Mouse (Mus musculus) small intestine, adult 2 months (tissue): ENCODE measurements around the gene Zyg11a. TPM values are rescaled to one million over a fixed set of nuclear protein-coding genes. Genes with fewer than 3 reads are reported as not detected.

Source experiments
- H3K27ac ChIP-seq: fragments of 200-500 bp; 2 replicates; pipeline ENCODE4 v1.5.1; 2012; ENCODE audit warnings: low read depth, low read length, control low read depth, inconsistent platforms; ENCODE audit not compliant: insufficient read depth
- H3K27me3 ChIP-seq: fragments of 200-500 bp; 2 replicates; pipeline ENCODE4 v1.6.1; 2012; ENCODE audit warnings: mild to moderate bottlenecking, moderate library complexity, low read length, inconsistent platforms; ENCODE audit not compliant: control insufficient read depth, insufficient read depth
- H3K36me3 ChIP-seq: fragments of 200-500 bp; 2 replicates; pipeline ENCODE4 v1.6.1; 2012; ENCODE audit warnings: mild to moderate bottlenecking, low read length, control low read depth, inconsistent platforms; ENCODE audit not compliant: control insufficient read depth, insufficient read depth
- H3K4me1 ChIP-seq: fragments of 200-500 bp; 2 replicates; pipeline ENCODE4 v1.6.1; 2012; ENCODE audit warnings: low read length, inconsistent platforms, mixed read lengths; ENCODE audit not compliant: control insufficient read depth, insufficient read depth, insufficient read length
- H3K4me3 ChIP-seq: fragments of 200-500 bp; 2 replicates; pipeline ENCODE4 v1.5.1; 2012; ENCODE audit warnings: low read depth, mild to moderate bottlenecking, control low read depth, inconsistent platforms, low read length, moderate library complexity
- CTCF ChIP-seq: fragments of 200-500 bp; IDR thresholded peaks from 2 replicates; pipeline ENCODE4 v1.5.1; 2012; ENCODE audit warnings: low read depth, mild to moderate bottlenecking, control low read depth, inconsistent platforms, low read length, moderate library complexity, mixed read lengths; ENCODE audit not compliant: insufficient replicate concordance, insufficient read length; ENCODE audit errors: extremely low read depth
- POLR2A ChIP-seq: fragments of 200-500 bp; IDR thresholded peaks from 2 replicates; pipeline ENCODE4 v1.6.1; 2012; ENCODE audit warnings: low read depth, mild to moderate bottlenecking, control low read depth, inconsistent platforms, low read length, moderate library complexity
- WGBS: fragments of 180-500 bp; shearing (Covaris S2); methylation state at CpG from one replicate; pipeline ENCODE4 v1.1.7; 2018; 5-methylcytosine and 5-hydroxymethylcytosine counted together
- polyA plus RNA-seq: library from polyadenylated mRNA; depleted of rRNA; stranded (reverse); fragments of >200 nt; gene quantifications from 2 replicates; pipeline ENCODE4 v1.2.3, GENCODE M21; 2012

The Zyg11a gene
- polyA plus RNA-seq, 1 experiment, result 1.7 TPM

DNA sequence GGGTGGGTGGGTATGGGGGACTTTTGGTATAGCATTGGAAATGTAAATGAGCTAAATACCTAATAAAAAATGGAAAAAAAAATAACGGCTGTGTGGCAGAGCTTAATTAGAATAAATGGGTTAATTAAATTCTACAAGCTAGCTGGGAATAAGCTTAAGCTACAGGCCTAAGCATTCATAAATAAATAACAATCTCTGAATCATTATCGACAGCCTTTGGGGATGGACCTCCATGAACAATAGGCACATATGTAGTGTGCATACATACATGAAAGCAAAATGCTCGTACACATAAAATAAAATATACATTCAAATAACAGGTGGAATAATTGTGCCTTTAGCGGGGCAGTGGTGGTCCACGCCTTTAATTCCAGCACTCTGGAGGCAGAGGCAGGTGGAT is 4.7 kb upstream of the Zyg11a start:
- Histone ChIP-seq H3K27ac (no peak overlapping the region), H3K27me3 (peaks cover 4% of the 10 kb centered on the region), H3K4me3 (no peak overlapping the region), H3K36me3 (no peaks in the 10 kb centered on the region), H3K4me1 (peaks cover 14% of the 10 kb centered on the region)
- 94% methylated on average over 5 of the region's 5 CpGs for WGBS
- TF ChIP-seq CTCF, result no peak
- no peak for TF ChIP-seq POLR2A

GRCm38 (mm10) chr4:108219019-108219418 is 1.2 kb upstream of the Zyg11a start:
- Histone ChIP-seq H3K36me3 (no peaks in the 10 kb centered on the region), H3K4me3 (no peak overlapping the region), H3K27ac (no peak overlapping the region), H3K4me1 (peaks cover 8% of the 10 kb centered on the region), H3K27me3 (peaks cover 12% of the 10 kb centered on the region)
- TF ChIP-seq POLR2A, result no peak
- no peak for TF ChIP-seq CTCF
- 57% methylated on average over 9 of the region's 9 CpGs for WGBS

DNA sequence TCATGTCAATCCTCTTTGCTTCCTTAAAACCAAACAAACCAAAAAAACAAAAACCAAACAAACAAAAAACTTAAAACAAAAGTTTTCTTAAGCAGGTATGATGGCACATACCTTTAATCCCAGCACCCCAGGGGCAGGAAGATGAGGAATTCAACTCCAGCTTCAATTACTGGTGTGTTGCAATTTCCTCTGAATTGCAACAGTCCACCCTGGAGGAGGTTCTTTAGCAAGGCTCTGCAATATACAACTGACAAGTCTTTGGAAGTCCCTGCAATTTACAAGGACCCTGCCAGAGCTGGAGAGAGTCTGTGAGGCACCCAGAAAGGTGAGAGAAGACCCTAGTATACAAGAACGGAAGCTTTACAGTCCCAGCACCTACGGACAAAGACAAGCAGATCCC is 4.8 kb downstream of the Zyg11a start:
- no peak for TF ChIP-seq POLR2A
- no peak for TF ChIP-seq CTCF
- WGBS, result 95% methylated on average over 2 of the region's 2 CpGs
- peaks cover 12% of the 10 kb centered on the region for H3K27me3 ChIP-seq
- H3K27ac ChIP-seq, result no peak overlapping the region
- H3K4me3 ChIP-seq, result no peak overlapping the region
- peaks cover 4% of the 10 kb centered on the region; the same call in 1 of the 2 replicates for H3K4me1 ChIP-seq
- no peaks in the 10 kb centered on the region for H3K36me3 ChIP-seq

DNA sequence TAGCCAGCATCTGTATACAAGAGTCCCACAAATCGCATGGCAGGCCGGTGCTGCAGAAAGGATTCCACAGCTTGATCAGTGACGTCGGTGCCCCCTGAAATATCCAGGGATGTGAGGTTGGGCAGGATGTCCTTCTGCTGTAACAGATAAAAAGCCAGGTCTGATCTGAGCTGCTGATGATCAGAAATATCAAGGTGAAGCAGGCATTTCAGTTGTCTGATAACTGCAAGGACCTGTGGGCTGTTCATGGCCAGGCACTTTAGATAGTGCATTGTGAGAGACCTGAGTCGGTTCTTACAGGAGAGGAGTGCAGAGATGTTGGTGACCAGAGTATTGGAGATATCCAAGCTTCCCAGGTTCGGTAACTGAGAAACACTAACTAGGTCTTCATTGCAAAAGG is 13.2 kb downstream of the Zyg11a start:
- H3K27me3 ChIP-seq, result no peaks in the 10 kb centered on the region
- WGBS, result 93% methylated on average over 6 of the region's 6 CpGs

DNA sequence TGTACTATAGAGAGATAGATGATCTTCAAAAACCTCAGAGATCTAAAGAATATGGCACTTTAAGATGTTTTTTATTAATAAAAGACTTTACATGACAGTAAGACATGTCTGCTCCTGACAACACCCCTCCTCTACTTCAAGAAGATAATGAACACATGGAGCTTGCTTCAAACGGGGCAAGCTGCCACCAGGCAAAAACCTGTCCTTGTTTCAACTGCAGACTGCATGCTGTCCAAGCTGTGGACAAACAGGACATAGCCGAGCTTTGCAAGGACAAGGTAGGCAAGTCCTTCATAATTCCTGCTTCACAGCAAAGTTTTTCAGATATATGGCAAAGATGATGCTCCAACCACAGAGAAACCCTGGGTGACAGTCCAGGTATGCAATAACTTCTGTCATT is 18.6 kb downstream of the Zyg11a start:
- TF ChIP-seq CTCF (no peak), POLR2A (no peak)
- H3K36me3 ChIP-seq, result 0 out of 2 replicates have a peak, but pooled peaks cover 1% of the 10 kb centered on the region
- H3K4me1 ChIP-seq, result peaks cover 4% of the 10 kb centered on the region; the same call in 1 of the 2 replicates
- H3K27ac ChIP-seq, result no peak overlapping the region
- H3K4me3 ChIP-seq, result no peak overlapping the region
- H3K27me3 ChIP-seq, result no peaks in the 10 kb centered on the region
- WGBS, result 55% methylated on average over 2 of the region's 2 CpGs

More for the DNA sequence above, 13.2 kb downstream of the Zyg11a start:
- Histone ChIP-seq H3K36me3 (0 out of 2 replicates have a peak, but pooled peaks cover 1% of the 10 kb centered on the region), H3K4me1 (peaks cover 4% of the 10 kb centered on the region; the same call in 1 of the 2 replicates), H3K4me3 (no peak overlapping the region), H3K27ac (no peak overlapping the region)
- TF ChIP-seq CTCF (no peak), POLR2A (no peak)

DNA sequence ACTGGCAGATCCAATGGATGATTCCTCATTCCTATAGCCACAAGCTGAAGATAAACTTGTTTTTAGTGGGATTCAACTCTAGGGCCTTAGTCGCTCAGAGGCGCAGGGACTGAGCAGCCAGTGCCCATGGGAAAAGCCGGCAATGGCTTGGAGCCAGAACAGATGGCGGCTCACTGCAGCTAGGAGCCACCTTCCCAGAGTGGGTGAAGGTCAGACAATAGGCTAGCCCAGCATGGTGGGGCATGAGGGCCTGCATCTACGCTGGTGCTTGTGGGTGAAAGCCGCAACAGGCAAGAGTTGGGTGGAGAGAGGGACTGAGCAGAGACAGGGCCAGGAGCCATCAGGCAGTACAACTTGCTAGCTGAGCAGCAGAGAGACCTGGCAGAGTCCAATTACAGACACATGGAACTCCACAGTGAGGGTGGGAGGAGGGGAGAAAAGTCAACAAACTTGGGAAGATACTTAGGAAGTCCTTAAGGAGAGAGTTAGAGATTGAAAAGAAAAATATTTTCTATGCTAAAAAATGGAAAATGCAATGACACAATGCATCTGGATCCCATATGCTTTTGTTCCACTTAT is 21.5 kb downstream of the Zyg11a start:
- 76% methylated on average over 6 of the region's 6 CpGs for WGBS

GRCm38 (mm10) chr4:108192821-108193323 is 25.0 kb downstream of the Zyg11a start:
- WGBS, result 54% methylated on average over 2 of the region's 2 CpGs
- no peaks in the 10 kb centered on the region for H3K36me3 ChIP-seq
- TF ChIP-seq CTCF (no peak), POLR2A (no peak)
- no peaks in the 10 kb centered on the region for H3K4me1 ChIP-seq
- no peak overlapping the region for H3K4me3 ChIP-seq
- H3K27ac ChIP-seq, result no peak overlapping the region
- H3K27me3 ChIP-seq, result no peaks in the 10 kb centered on the region

More for the DNA sequence above, 21.5 kb downstream of the Zyg11a start:
- H3K4me3 ChIP-seq, result no peak overlapping the region
- H3K27me3 ChIP-seq, result no peaks in the 10 kb centered on the region
- no peaks in the 10 kb centered on the region for H3K4me1 ChIP-seq
- no peaks in the 10 kb centered on the region for H3K36me3 ChIP-seq
- no peak overlapping the region for H3K27ac ChIP-seq
- TF ChIP-seq POLR2A, result no peak
- no peak for TF ChIP-seq CTCF
